Mouse (Mus musculus) A20 (cell line): ENCODE data around the gene Galns.

Source experiments
- DNase-seq: peaks from one replicate; pipeline ENCODE4 v3.0.0-alpha.2; 2011; ENCODE audit warnings: low read depth, low spot score

Galns gene

GRCm38 (mm10) chr8:122611295-122612133 is at the start of gene Galns, which contains the start of gene Trappc2l:
TSS of gene Galns (minus strand) at chr8:122611463.
TSS of gene Trappc2l (plus strand) at chr8:122611640.
- peak; percentile 98 for DNase-seq

GRCm38 (mm10) chr8:122660022-122660421 is 48.8 kb upstream of the Galns start:
- no peak for DNase-seq

GRCm38 (mm10) chr8:122658807-122659160 is 47.5 kb upstream of the Galns start:
- DNase-seq, result no peak

GRCm38 (mm10) chr8:122658149-122658806 is 47.0 kb upstream of the Galns start:
- no peak for DNase-seq

- DNase-seq, result no peak
Observed at GRCm38 (mm10) chr8:122656056-122656999, 45.1 kb upstream of the Galns start.

- no peak for DNase-seq
Observed at GRCm38 (mm10) chr8:122654768-122655167, 43.5 kb upstream of the Galns start.

GRCm38 (mm10) chr8:122652643-122653042 is 41.4 kb upstream of the Galns start:
- no peak for DNase-seq

- DNase-seq, result peak; percentile 40
Observed at GRCm38 (mm10) chr8:122651326-122651921, 40.2 kb upstream of the Galns start.

- DNase-seq, result no peak
Observed at GRCm38 (mm10) chr8:122648192-122648970, 37.1 kb upstream of the Galns start.

- DNase-seq, result peak; percentile 95
Observed at GRCm38 (mm10) chr8:122646337-122646736, 35.1 kb upstream of the Galns start.

- no peak for DNase-seq
Observed at GRCm38 (mm10) chr8:122644175-122644954, 33.1 kb upstream of the Galns start.

- DNase-seq, result no peak
Observed at GRCm38 (mm10) chr8:122642071-122642470, 30.8 kb upstream of the Galns start.

GRCm38 (mm10) chr8:122641406-122641805 is 30.1 kb upstream of the Galns start:
- DNase-seq, result no peak

- DNase-seq, result no peak
Observed at GRCm38 (mm10) chr8:122640825-122641224, 29.6 kb upstream of the Galns start.

- no peak for DNase-seq
Observed at GRCm38 (mm10) chr8:122639521-122640248, 28.4 kb upstream of the Galns start.

GRCm38 (mm10) chr8:122638601-122639000 is 27.3 kb upstream of the Galns start:
- no peak for DNase-seq

- DNase-seq, result no peak
Observed at GRCm38 (mm10) chr8:122637230-122637629, 26.0 kb upstream of the Galns start.

- peak; percentile 48 for DNase-seq
Observed at GRCm38 (mm10) chr8:122636803-122637175, 25.5 kb upstream of the Galns start.
